In genomic region chr9:96690461-96690863, GRCm38 (mm10) we compare ENCODE assay signal across 13 mouse cellular contexts. TPM values are rescaled to one million over a fixed set of nuclear protein-coding genes. Genes with fewer than 3 reads are reported as not detected.
DNase-seq lines count a peak whose midpoint lies in the region; ATAC-seq and TF ChIP-seq lines count a peak whose summit lies in the region.
"Had no signal": no experiment of that assay in that cellular context is flagged by ENCODE, and none has a peak within 500 bp of the region (broad histone marks: within the 10 kb centered on the region; RNA-seq: fewer than 3 reads in every experiment).

No protein-coding gene starts in this region.

- peaks cover 29% of the 10 kb centered on the region for H3K36me3 ChIP-seq in hindbrain, embryonic 10.5 days
- H3K36me3 ChIP-seq in hindbrain, embryonic 16.5 days (ENCODE audit: control insufficient read depth, insufficient read depth, low read length) = peaks cover 19% of the 10 kb centered on the region
- H3K36me3 ChIP-seq in ES-Bruce4 (ENCODE audit: control insufficient read depth, insufficient read depth, low read length, poor library complexity, severe bottlenecking) = peaks cover 5% of the 10 kb centered on the region; the same call in 1 of the 2 replicates
- H3K36me3 ChIP-seq in embryonic facial prominence, embryonic 13.5 days = peaks cover 26% of the 10 kb centered on the region
- H3K36me3 ChIP-seq in midbrain, embryonic 13.5 days = peaks cover 31% of the 10 kb centered on the region

- TF ChIP-seq EP300 in ES-Bruce4 (IDR thresholded peaks at IDR 0.05; ENCODE audit: insufficient read depth, low read depth, low read length) = 0 out of 2 replicates have a peak, but pooled peaks have one; percentile 33

- no peak for ATAC-seq in hindbrain, embryonic 16.5 days
- no peak for ATAC-seq in embryonic facial prominence, embryonic 13.5 days (ENCODE audit: insufficient number of reproducible peaks, insufficient read depth, low FRiP score, low TSS enrichment, low read depth)
- ATAC-seq in granulocyte monocyte progenitor cell, adult 5-6 weeks (replicated peaks; ENCODE audit: poor library complexity, severe bottlenecking) = no peak
- no peak for ATAC-seq in midbrain, embryonic 13.5 days
- ATAC-seq: CD4-positive, CD25-positive, alpha-beta regulatory T cell, adult 4 months had no signal

- H3K4me2 ChIP-seq in hindbrain, embryonic 16.5 days (ENCODE audit: low read length) = no peak overlapping the region
- H3K4me2 ChIP-seq in embryonic facial prominence, embryonic 13.5 days = no peak overlapping the region
- H3K4me2 ChIP-seq in midbrain, embryonic 13.5 days (replicated peaks) = no peak overlapping the region
- H3K4me2 ChIP-seq: lung, embryonic 14.5 days had no signal

- H3K27me3 ChIP-seq in hindbrain, embryonic 10.5 days (ENCODE audit: insufficient read depth, poor library complexity, severe bottlenecking) = no peaks in the 10 kb centered on the region; the same call in 1 of the 2 replicates
- no peaks in the 10 kb centered on the region for H3K27me3 ChIP-seq in hindbrain, embryonic 16.5 days (replicated peaks; ENCODE audit: control insufficient read depth, insufficient read depth, low read length)
- H3K27me3 ChIP-seq in ES-Bruce4 (ENCODE audit: control insufficient read depth, insufficient read depth, low read length, poor library complexity, severe bottlenecking) = no peaks in the 10 kb centered on the region
- H3K27me3 ChIP-seq in embryonic facial prominence, embryonic 13.5 days = no peaks in the 10 kb centered on the region
- H3K27me3 ChIP-seq in midbrain, embryonic 13.5 days = no peaks in the 10 kb centered on the region

- H3K9ac ChIP-seq in hindbrain, embryonic 16.5 days (ENCODE audit: low read depth, low read length) = no peak overlapping the region
- no peak overlapping the region for H3K9ac ChIP-seq in ES-Bruce4 (ENCODE audit: low read depth, poor library complexity, severe bottlenecking)
- no peak overlapping the region for H3K9ac ChIP-seq in embryonic facial prominence, embryonic 13.5 days
- H3K9ac ChIP-seq in midbrain, embryonic 13.5 days (replicated peaks) = no peak overlapping the region
- H3K9ac ChIP-seq: lung, embryonic 14.5 days had no signal

- no peak overlapping the region for H3K4me3 ChIP-seq in hindbrain, embryonic 10.5 days
- H3K4me3 ChIP-seq in hindbrain, embryonic 16.5 days (ENCODE audit: low read length) = no peak overlapping the region
- H3K4me3 ChIP-seq in ES-Bruce4 (ENCODE audit: low read depth, low read length) = no peak overlapping the region
- H3K4me3 ChIP-seq in embryonic facial prominence, embryonic 13.5 days = no peak overlapping the region
- H3K4me3 ChIP-seq in midbrain, embryonic 13.5 days (replicated peaks) = no peak overlapping the region
- H3K4me3 ChIP-seq: forebrain, embryonic 10.5 days had no signal

- H3K9me3 ChIP-seq in hindbrain, embryonic 10.5 days = no peaks in the 10 kb centered on the region
- no peaks in the 10 kb centered on the region for H3K9me3 ChIP-seq in hindbrain, embryonic 16.5 days (ENCODE audit: control insufficient read depth, low read length)
- H3K9me3 ChIP-seq in ES-Bruce4 (replicated peaks; ENCODE audit: control insufficient read depth, insufficient read depth, low read length, poor library complexity, severe bottlenecking) = no peaks in the 10 kb centered on the region
- H3K9me3 ChIP-seq in embryonic facial prominence, embryonic 13.5 days = no peaks in the 10 kb centered on the region
- no peaks in the 10 kb centered on the region for H3K9me3 ChIP-seq in midbrain, embryonic 13.5 days

- H3K4me1 ChIP-seq in hindbrain, embryonic 10.5 days (replicated peaks) = peaks cover 6% of the 10 kb centered on the region
- no peaks in the 10 kb centered on the region for H3K4me1 ChIP-seq in hindbrain, embryonic 16.5 days (ENCODE audit: control insufficient read depth, insufficient read depth, low read depth, low read length)
- peaks cover 2% of the 10 kb centered on the region for H3K4me1 ChIP-seq in ES-Bruce4 (ENCODE audit: control insufficient read depth, insufficient read depth, low read length)
- peaks cover 8% of the 10 kb centered on the region; the same call in 1 of the 2 replicates for H3K4me1 ChIP-seq in embryonic facial prominence, embryonic 13.5 days
- 0 out of 2 replicates have a peak, but pooled peaks cover 6% of the 10 kb centered on the region for H3K4me1 ChIP-seq in midbrain, embryonic 13.5 days (replicated peaks)

- no peak for DNase-seq in hindbrain, embryonic 10.5 days (ENCODE audit: low spot score)
- DNase-seq in ZHBTc4 (ENCODE audit: low read depth, low spot score) = peak; percentile 40
- DNase-seq: liver; lung, embryonic 14.5 days; right cerebral cortex, postnatal 25 days; thymus, adult 2 months had no signal

- peak overlapping the region; percentile 30; the same call in 1 of the 2 replicates for H3K27ac ChIP-seq in hindbrain, embryonic 10.5 days
- no peak overlapping the region for H3K27ac ChIP-seq in hindbrain, embryonic 16.5 days (ENCODE audit: low read depth, low read length)
- H3K27ac ChIP-seq in ES-Bruce4 (ENCODE audit: insufficient read depth, low read length) = no peak overlapping the region
- H3K27ac ChIP-seq in embryonic facial prominence, embryonic 13.5 days = peak overlapping the region; percentile 4; the same call in 1 of the 2 replicates
- no peak overlapping the region for H3K27ac ChIP-seq in midbrain, embryonic 13.5 days
- H3K27ac ChIP-seq: forebrain, embryonic 10.5 days had no signal

- WGBS in hindbrain, embryonic 10.5 days = 64% methylated on average over 4 of the region's 4 CpGs
- 71% methylated on average over 4 of the region's 4 CpGs for WGBS in hindbrain, embryonic 16.5 days
- 62% methylated on average over 4 of the region's 4 CpGs for WGBS in embryonic facial prominence, embryonic 13.5 days
- WGBS in midbrain, embryonic 13.5 days = 56% methylated on average over 4 of the region's 4 CpGs

- no peak for TF ChIP-seq POLR2A in ES-Bruce4 (IDR thresholded peaks at IDR 0.05; ENCODE audit: insufficient read depth, low read length)

- TF ChIP-seq CTCF in ES-Bruce4 (IDR thresholded peaks at IDR 0.05; ENCODE audit: low read depth, low read length) = no peak

RNA-seq across cellular contexts. Expression of gene Rasa2, which starts 59.0 kb away (rescaled TPM):
- polyA plus RNA-seq in hindbrain, embryonic 10.5 days (2016; fragmentation: Nextera tagmentation; extraction: Ambion mirVana) = 12.3 and 14.9 TPM in 2 replicates
- polyA plus RNA-seq in hindbrain, embryonic 16.5 days (2015; fragmentation: Nextera tagmentation; extraction: Ambion mirVana) = 17.8 and 18.3 TPM in 2 replicates
- 16.9 and 18.3 TPM in 2 replicates for polyA plus RNA-seq in ES-Bruce4 (2011; ENCODE audit: insufficient read depth, insufficient read length, low read depth, missing spikeins)
- 21.5 and 23.4 TPM in 2 replicates for polyA plus RNA-seq in embryonic facial prominence, embryonic 13.5 days (2015; fragmentation: Nextera tagmentation; extraction: Ambion mirVana)
- total RNA-seq in granulocyte monocyte progenitor cell, adult 5-6 weeks (2014; fragmentation: Nextera tagmentation) = 16.3 and 18.3 TPM in 2 replicates
- 21.9 and 25.5 TPM in 2 replicates for total RNA-seq in granulocyte monocyte progenitor cell, adult 5-6 weeks (2017)
- polyA plus RNA-seq in midbrain, embryonic 13.5 days (2015; fragmentation: Nextera tagmentation; extraction: Ambion mirVana) = 15.8 and 16.7 TPM in 2 replicates

Comparison
In these comparisons a context has a peak if more than half of its experiments do, and no peak if none do; other contexts are left out.
1. H3K27ac ChIP-seq: peak in hindbrain, embryonic 10.5 days (single experiment) and embryonic facial prominence, embryonic 13.5 days (single experiment); none in hindbrain, embryonic 16.5 days (single experiment), ES-Bruce4 (single experiment) and midbrain, embryonic 13.5 days (single experiment).